Mouse (Mus musculus) C2C12 (cell line): ENCODE results near the gene Krt222. TPM values are rescaled to one million over a fixed set of nuclear protein-coding genes. Genes with fewer than 3 reads are reported as not detected.
A peak's percentile ranks its signal among the peaks of the same experiment; 100 is the strongest.

Experiments
- H3K27me3 ChIP-seq: one replicate; pipeline ENCODE4 v1.6.1; 2011; ENCODE audit not compliant: control insufficient read depth, insufficient read depth, insufficient read length
- H3K36me3 ChIP-seq: one replicate; pipeline ENCODE4 v1.6.1; 2011; ENCODE audit not compliant: control insufficient read depth, insufficient read depth
- H3K4me3 ChIP-seq: one replicate; pipeline ENCODE4 v1.5.1; 2011; ENCODE audit warnings: mild to moderate bottlenecking, control low read depth; ENCODE audit not compliant: poor library complexity, insufficient read depth, severe bottlenecking
- H3K79me2 ChIP-seq: one replicate; pipeline ENCODE4 v1.6.1; 2011; ENCODE audit not compliant: control insufficient read depth, insufficient read depth
- H3K79me3 ChIP-seq: one replicate; pipeline ENCODE4 v1.6.1; 2011; ENCODE audit warnings: low read depth, control low read depth
- H3ac ChIP-seq: one replicate; pipeline ENCODE3; 2011; ENCODE audit warnings: low read depth; ENCODE audit not compliant: control insufficient read depth, insufficient read length
- CEBPB ChIP-seq: IDR thresholded peaks from one replicate; pipeline ENCODE4 v1.6.1; 2011; ENCODE audit warnings: low read depth, mild to moderate bottlenecking, control low read depth, moderate library complexity
- CTCF ChIP-seq: IDR thresholded peaks from one replicate; pipeline ENCODE4 v1.5.1; 2011; ENCODE audit not compliant: control insufficient read depth, insufficient read depth, insufficient read length
- FOSL1 ChIP-seq: IDR thresholded peaks from one replicate; pipeline ENCODE4 v1.8.0; 2011; ENCODE audit warnings: mild to moderate bottlenecking, low read length; ENCODE audit not compliant: poor library complexity, insufficient read depth, severe bottlenecking
- MAX ChIP-seq: IDR thresholded peaks from one replicate; pipeline ENCODE4 v1.6.1; 2011; ENCODE audit warnings: mild to moderate bottlenecking, control low read depth
- MYOD1 ChIP-seq: IDR thresholded peaks from one replicate; pipeline ENCODE4 v1.6.1; 2011; ENCODE audit warnings: low read depth; ENCODE audit not compliant: control insufficient read depth, insufficient read length
- MYOG ChIP-seq: IDR thresholded peaks from one replicate; pipeline ENCODE4 v1.6.1; 2011; ENCODE audit not compliant: control insufficient read depth, insufficient read length; ENCODE audit errors: extremely low read depth
- USF1 ChIP-seq: IDR thresholded peaks from one replicate; pipeline ENCODE4 v1.6.1; 2011; ENCODE audit warnings: low read depth, mild to moderate bottlenecking, control low read depth, moderate library complexity
- polyA plus RNA-seq: library from polyadenylated mRNA; unstranded; fragments of >200 nt; fragmentation: generic; extraction: Trizol; gene quantifications from one replicate; pipeline ENCODE4 v1.2.1, GENCODE M21; 2012; ENCODE audit warnings: missing spikeins

The Krt222 gene
- polyA plus RNA-seq, 1 experiment: not detected

DNA sequence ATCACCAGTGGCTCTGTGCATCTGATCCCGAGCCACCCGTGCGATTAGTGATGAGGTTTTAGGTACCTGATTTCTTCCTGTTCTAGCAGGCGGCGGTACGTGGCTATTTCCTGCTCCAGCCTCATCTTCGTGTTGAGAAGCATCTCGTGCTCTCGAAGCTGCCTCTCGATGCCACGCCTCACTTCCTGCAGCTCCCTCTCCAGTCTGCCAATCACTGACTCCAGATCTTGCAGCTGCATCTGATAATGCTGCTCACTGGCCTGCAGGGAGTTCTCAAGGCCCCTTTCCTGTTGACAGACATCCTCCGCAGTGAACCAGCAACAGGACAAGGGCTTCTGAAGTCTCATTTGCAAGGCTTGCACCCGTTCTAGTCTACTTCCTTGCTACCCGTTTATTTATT is 5.4 kb downstream of the Krt222 start:
- H3K27me3 ChIP-seq: peaks cover 25% of the 10 kb centered on the region

DNA sequence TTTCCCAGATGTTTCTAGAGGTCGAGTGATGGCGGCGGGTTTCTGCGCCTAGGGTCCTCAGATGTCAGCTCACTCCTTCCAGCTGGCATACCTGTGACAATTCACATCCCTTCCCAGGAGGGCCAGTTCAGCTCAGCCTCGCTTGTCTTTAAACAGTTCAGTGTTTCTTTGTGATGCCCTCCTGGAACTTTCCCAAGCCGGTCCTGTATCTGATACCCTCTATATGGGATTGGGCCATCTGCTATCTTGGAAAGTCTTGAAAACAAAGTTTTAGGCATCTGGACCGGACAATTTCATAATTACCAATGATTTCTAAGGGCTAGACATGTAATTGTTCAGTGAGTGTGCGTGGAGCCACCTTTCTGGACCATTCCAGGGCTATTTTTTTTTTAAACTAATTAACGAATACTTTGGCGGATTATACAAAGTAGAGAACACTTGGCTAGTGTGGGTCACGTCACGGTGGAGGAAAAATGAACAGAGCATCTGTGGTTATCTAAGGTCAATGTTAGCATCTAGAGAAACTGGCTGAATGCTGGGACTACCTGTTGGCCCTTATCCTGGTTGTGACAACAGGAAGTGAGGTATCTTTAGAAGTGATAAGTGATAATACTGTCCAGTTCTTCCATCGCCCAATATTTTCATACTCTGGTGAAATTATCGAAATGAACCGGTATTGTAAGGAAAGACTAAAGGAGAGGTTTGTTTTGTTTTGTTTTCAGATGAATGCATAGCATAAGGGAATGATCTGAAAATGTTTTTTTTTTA is 12.7 kb downstream of the Krt222 start:
- peaks cover 52% of the 10 kb centered on the region for H3K79me2 ChIP-seq

More for the DNA sequence above, 5.4 kb downstream of the Krt222 start:
- Histone ChIP-seq H3K79me3 (no peaks in the 10 kb centered on the region), H3K36me3 (no peaks in the 10 kb centered on the region), H3K4me3 (no peak overlapping the region), H3ac (no peak overlapping the region), H3K79me2 (no peaks in the 10 kb centered on the region)
- TF ChIP-seq MYOD1: no peak
- no peak for TF ChIP-seq MAX
- TF ChIP-seq MYOG: no peak
- no peak for TF ChIP-seq USF1
- no peak for TF ChIP-seq CEBPB
- TF ChIP-seq FOSL1: no peak
- no peak for TF ChIP-seq CTCF

DNA sequence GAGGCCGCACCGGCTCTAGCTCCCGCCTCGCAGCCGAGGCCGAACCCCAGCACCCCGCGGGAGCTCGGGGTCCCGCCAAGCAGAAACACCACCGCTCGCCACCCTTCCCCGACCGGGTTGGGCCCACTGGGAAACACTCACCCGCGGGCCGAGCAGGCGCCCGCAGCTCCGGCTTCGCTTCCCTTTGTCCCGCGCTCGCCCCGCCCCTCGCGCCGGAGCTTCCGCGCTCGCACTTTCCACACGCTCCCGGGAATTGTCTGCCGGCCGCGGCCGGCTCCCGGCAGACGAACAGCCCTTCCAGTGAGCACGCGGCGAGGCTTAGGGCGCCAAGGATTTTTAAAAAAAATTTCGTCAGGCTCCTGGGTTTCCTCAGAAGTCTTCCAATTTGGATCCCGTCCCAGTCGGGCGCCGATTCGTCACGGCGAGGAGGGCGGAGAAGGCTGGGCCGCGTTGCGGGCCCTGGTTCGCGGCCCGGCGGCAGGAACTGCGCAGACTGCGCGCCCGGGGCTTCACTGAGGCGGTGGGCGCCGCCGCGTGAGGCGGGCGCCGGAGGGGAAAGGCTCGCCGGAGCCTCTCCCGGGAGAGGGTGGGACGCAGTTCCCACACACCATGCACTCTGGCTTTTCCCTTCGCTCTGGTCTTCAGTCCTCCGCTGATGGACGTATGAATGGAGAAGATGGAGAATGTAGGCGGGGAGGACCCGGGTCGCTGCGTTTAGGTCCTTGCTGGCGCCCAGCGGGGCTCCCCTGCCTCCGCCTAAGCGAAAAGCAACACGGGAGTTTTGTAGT is 13.4 kb downstream of the Krt222 start, which contains the start of gene Smarce1:
Gene Smarce1 (minus strand): TSS at position 757 of the 788 bp plus-strand sequence.
- TF ChIP-seq MYOG: no peak
- no peak for TF ChIP-seq MYOD1
- Histone ChIP-seq H3K79me3 (peaks cover 45% of the 10 kb centered on the region), H3K79me2 (peaks cover 60% of the 10 kb centered on the region), H3K27me3 (no peaks in the 10 kb centered on the region), H3K36me3 (peaks cover 33% of the 10 kb centered on the region), H3K4me3 (peak within 1 kb of the TSS; percentile 98), H3ac (peak within 1 kb of the TSS; percentile 92)

More for the DNA sequence above, 12.7 kb downstream of the Krt222 start:
- Histone ChIP-seq H3K27me3 (no peaks in the 10 kb centered on the region), H3K4me3 (peak overlapping the region; percentile 98), H3K36me3 (peaks cover 26% of the 10 kb centered on the region), H3ac (peak overlapping the region; percentile 92), H3K79me3 (peaks cover 37% of the 10 kb centered on the region)
- TF ChIP-seq MAX (no peak), USF1 (no peak), CTCF (no peak), MYOD1 (no peak), FOSL1 (no peak), MYOG (no peak), CEBPB (no peak)

DNA sequence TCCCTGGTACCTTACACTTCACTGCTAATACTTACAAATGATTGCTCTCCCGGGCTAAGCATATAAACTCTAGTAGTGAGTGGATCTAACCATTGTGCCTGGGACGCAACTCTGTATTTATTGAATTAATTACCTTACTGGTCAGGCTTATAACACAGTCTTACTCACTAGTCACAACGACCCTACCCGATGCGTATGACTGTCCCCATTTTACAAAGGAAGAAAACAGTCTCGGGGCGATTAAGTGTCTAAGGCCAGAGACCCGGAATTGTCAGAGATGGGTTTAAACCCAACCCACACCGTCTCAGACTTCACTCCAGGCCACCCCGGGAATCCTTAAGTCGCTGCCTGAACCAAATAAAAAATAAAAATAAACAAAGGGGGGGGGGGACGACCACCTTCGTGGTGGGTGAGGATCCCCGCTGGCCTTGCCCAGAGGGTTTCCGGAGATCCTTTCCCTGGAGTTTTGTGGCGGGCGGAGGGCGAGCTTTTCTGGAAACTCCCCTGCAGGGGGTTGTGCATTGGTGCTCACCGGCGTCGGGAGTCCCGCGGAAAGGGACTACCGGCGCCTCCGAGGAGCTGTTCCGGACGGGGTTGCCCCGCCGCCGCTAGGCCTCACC is 14.1 kb downstream of the Krt222 start:
- Histone ChIP-seq H3K4me3 (peak overlapping the region; percentile 98), H3K79me3 (peaks cover 51% of the 10 kb centered on the region), H3ac (peak overlapping the region; percentile 92), H3K36me3 (peaks cover 40% of the 10 kb centered on the region), H3K27me3 (no peaks in the 10 kb centered on the region), H3K79me2 (peaks cover 67% of the 10 kb centered on the region)
- TF ChIP-seq USF1: no peak
- no peak for TF ChIP-seq CEBPB
- TF ChIP-seq MAX: no peak
- no peak for TF ChIP-seq MYOG
- TF ChIP-seq MYOD1: no peak
- no peak for TF ChIP-seq CTCF
- TF ChIP-seq FOSL1: no peak

DNA sequence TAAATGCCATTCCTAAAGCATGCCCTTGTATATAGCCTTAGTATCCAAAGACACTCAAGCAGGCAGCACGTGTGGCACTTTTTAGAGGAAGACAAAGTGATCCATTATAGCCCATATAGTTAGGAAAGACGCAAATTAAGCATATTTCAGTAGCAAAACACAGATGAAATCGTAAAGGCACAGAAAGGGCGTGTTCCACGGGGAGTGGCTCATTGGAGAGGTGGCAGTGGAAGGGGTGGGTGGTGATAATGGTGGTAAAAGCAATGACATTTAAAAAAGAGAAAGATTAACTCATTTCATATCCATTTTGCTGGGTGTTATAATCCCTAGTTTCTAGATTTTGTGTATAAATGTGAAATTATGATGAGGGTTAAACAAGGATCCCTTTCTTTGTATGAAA is 17.6 kb downstream of the Krt222 start:
- no peak for TF ChIP-seq MYOG
- no peak for TF ChIP-seq MAX
- TF ChIP-seq FOSL1: no peak
- TF ChIP-seq CTCF: no peak
- no peak for TF ChIP-seq CEBPB
- Histone ChIP-seq H3K27me3 (no peaks in the 10 kb centered on the region), H3K36me3 (peaks cover 74% of the 10 kb centered on the region)

More for the DNA sequence above, 17.6 kb downstream of the Krt222 start:
- peaks cover 100% of the 10 kb centered on the region for H3K79me2 ChIP-seq
- peaks cover 76% of the 10 kb centered on the region for H3K79me3 ChIP-seq
- H3K4me3 ChIP-seq: no peak overlapping the region
- no peak overlapping the region for H3ac ChIP-seq
